Mouse (Mus musculus) spleen, adult 2 months (tissue): ENCODE results near the gene Elovl3.

Source experiments
- CTCF ChIP-seq: fragments of 200-500 bp; IDR thresholded peaks from 2 replicates; pipeline ENCODE4 v1.5.1; 2011; ENCODE audit warnings: mild to moderate bottlenecking, inconsistent platforms; ENCODE audit not compliant: insufficient read depth, insufficient read length, insufficient replicate concordance; ENCODE audit errors: extremely low read depth
- POLR2A ChIP-seq: fragments of 200-500 bp; IDR thresholded peaks from 2 replicates; pipeline ENCODE4 v1.6.1; 2011; ENCODE audit warnings: low read depth, low read length, inconsistent platforms

DNA sequence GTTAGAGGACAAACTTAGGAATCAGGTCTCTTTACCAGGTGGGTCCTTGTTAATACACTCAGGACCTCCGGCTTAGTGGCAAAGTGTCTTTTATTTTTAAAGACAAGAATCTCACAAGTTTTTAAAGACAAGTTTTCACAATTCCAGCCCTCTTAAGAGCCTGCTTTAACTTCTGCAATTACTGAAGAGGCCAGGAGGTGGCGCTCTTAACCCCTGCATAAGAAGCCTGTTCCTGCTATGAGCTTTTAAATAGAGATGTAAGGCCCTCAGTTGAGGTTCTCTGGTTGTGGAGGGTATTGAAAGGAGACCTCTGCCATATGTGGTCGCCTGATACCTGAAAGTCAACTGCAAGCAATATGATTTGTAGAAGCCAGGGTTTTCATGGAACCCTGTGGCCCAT lies 45.4 kb upstream of the Elovl3 start:
- peak; percentile 43; the same call in 1 of the 2 replicates for TF ChIP-seq CTCF
- TF ChIP-seq POLR2A, result no peak
